Mouse (Mus musculus) liver, embryonic 16.5 days (tissue): ENCODE results near the gene Gbx2. TPM values are rescaled to one million over a fixed set of nuclear protein-coding genes. Genes with fewer than 3 reads are reported as not detected.
A peak's percentile ranks its signal among the peaks of the same experiment; 100 is the strongest.

Experiments
- ATAC-seq: fragments of 200-750 bp; cut with Nextera tagmentation; 2 replicates; pipeline ENCODE4 v1.8.0; 2017; ENCODE audit warnings: low read depth, mild to moderate bottlenecking, moderate number of reproducible peaks, moderate library complexity
- H3K27ac ChIP-seq: fragments of 300-500 bp; sonication (generic); 2 replicates; pipeline ENCODE4 v1.5.1; 2014; ENCODE audit warnings: mild to moderate bottlenecking, low read length
- H3K27me3 ChIP-seq: fragments of 300-500 bp; sonication (generic); 2 replicates; pipeline ENCODE4 v1.6.1; 2014; ENCODE audit warnings: low read depth, low read length, mixed read lengths; ENCODE audit not compliant: control insufficient read depth, insufficient read depth
- H3K36me3 ChIP-seq: fragments of 300-500 bp; sonication (generic); 2 replicates; pipeline ENCODE4 v1.6.1; 2014; ENCODE audit warnings: mild to moderate bottlenecking; ENCODE audit not compliant: control insufficient read depth, insufficient read depth
- H3K4me1 ChIP-seq: fragments of 300-500 bp; sonication (generic); 2 replicates; pipeline ENCODE4 v1.6.1; 2014; ENCODE audit warnings: low read depth, low read length, mixed read lengths; ENCODE audit not compliant: control insufficient read depth
- H3K4me2 ChIP-seq: fragments of 300-500 bp; sonication (generic); 2 replicates; pipeline ENCODE4 v1.6.1; 2014; ENCODE audit warnings: low read depth, low read length, mixed read lengths
- H3K4me3 ChIP-seq: fragments of 300-500 bp; sonication (generic); 2 replicates; pipeline ENCODE4 v1.5.1; 2014; ENCODE audit warnings: low read depth, mild to moderate bottlenecking, low read length
- H3K9ac ChIP-seq: fragments of 300-500 bp; sonication (generic); 2 replicates; pipeline ENCODE4 v1.6.1; 2014; ENCODE audit warnings: low read depth, low read length
- H3K9me3 ChIP-seq: fragments of 300-500 bp; sonication (generic); replicated peaks from 2 replicates; pipeline ENCODE4 v1.6.1; 2016; ENCODE audit warnings: low read length; ENCODE audit not compliant: control insufficient read depth
- WGBS: fragments of 180-500 bp; shearing (Covaris S2); extraction: QIAGEN DNeasy Blood & Tissue Kit; methylation state at CpG from one replicate; pipeline ENCODE4 v1.1.7; 2014; ENCODE audit not compliant: insufficient replicate concordance; 5-methylcytosine and 5-hydroxymethylcytosine counted together
- polyA plus RNA-seq: library from polyadenylated mRNA; unstranded; fragments of >200 nt; fragmentation: Nextera tagmentation; extraction: Ambion mirVana; gene quantifications from 2 replicates; pipeline ENCODE4 v1.2.1, GENCODE M21; 2015

The Gbx2 gene
- polyA plus RNA-seq, 1 experiment from 2014 or later = 0.42 TPM

DNA sequence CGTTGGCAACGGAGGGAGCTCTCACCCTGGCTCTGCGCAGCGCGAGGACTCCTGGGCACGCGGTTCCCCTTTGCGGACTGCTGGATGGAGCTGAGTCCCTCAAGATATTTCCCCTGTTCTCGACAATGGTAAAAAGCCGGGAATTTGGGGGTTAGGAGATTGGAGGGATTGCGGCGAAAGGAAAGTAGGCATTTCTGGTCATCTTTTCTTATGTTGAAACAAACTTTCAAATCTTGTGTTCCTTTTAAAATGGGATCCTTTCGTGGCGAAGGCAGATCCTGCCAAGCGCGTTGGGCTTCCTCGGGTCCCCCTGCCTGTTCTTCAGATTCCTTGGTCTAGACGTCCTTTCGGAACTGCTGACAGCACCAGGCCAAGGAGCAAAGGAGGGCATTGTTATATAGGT, 1.0 kb upstream of the Gbx2 start:
- no peak overlapping the region for H3K9ac ChIP-seq
- WGBS = 30% methylated on average over 19 of the region's 19 CpGs
- H3K4me3 ChIP-seq = no peak overlapping the region
- no peak overlapping the region for H3K27ac ChIP-seq
- no peak for ATAC-seq
- no peaks in the 10 kb centered on the region for H3K36me3 ChIP-seq
- H3K4me1 ChIP-seq = no peaks in the 10 kb centered on the region; the same call in 1 of the 2 replicates
- no peak overlapping the region for H3K4me2 ChIP-seq
- H3K27me3 ChIP-seq = peaks cover 92% of the 10 kb centered on the region
- no peaks in the 10 kb centered on the region for H3K9me3 ChIP-seq

- no peak overlapping the region for H3K9ac ChIP-seq
- peak overlapping the region; percentile 48 for H3K4me2 ChIP-seq
These were observed 428 bp downstream of the Gbx2 start for GRCm38 (mm10) chr1:89930551-89930950.

DNA sequence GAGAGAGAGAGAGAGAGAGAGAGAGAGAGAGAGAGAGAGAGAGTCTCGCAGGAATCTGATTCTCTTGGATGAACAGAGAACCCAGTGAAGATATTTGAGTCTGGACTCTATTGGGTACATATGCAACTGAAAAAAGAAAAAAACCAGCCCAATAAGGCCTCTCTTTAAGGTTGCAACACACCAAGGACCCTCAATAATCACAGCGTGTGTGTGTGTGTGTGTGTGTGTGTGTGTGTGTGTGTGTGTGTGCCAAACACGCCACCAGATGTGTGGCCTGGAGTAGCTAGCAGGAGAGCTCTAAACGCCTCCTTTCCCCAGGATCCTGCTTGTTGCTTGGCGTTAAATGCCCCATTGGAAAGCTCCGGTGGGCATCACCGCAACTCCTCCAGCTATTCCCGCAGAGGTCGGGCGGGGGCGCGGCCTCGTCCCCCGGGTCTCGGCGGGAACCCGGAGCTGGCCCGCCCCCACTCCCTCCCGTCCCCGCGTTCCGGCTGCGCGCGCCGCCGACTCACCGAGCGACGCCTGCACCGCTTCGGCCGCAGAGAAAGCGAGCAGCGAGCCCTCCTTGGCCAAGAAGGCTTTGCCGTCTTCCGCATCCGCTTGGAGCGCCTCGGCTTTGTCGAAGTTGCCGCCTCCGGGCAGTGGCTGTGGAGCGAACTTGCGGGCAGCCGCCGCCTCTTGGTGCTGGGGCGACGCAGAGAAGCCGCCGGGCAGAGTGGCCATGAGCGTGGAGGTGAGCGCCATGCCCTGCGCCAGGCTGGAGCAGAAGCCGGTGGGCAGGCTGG, 1.1 kb downstream of the Gbx2 start:
- no peak for ATAC-seq
- 1% methylated on average over 55 of the region's 55 CpGs for WGBS
- no peak overlapping the region for H3K27ac ChIP-seq

More at GRCm38 (mm10) chr1:89930551-89930950, 428 bp downstream of the Gbx2 start:
- no peak for ATAC-seq
- peak overlapping the region; percentile 43 for H3K4me3 ChIP-seq
- H3K36me3 ChIP-seq = no peaks in the 10 kb centered on the region
- H3K27me3 ChIP-seq = peaks cover 92% of the 10 kb centered on the region
- H3K27ac ChIP-seq = no peak overlapping the region
- WGBS = under 1% methylated on average over 44 of the region's 45 CpGs
- no peaks in the 10 kb centered on the region; the same call in 1 of the 2 replicates for H3K4me1 ChIP-seq
- H3K9me3 ChIP-seq = no peaks in the 10 kb centered on the region

GRCm38 (mm10) chr1:89929181-89929580, 1.8 kb downstream of the Gbx2 start:
- H3K9ac ChIP-seq = no peak overlapping the region
- no peak overlapping the region for H3K27ac ChIP-seq
- H3K4me2 ChIP-seq = no peak overlapping the region
- no peak for ATAC-seq
- H3K27me3 ChIP-seq = peaks cover 97% of the 10 kb centered on the region
- H3K36me3 ChIP-seq = no peaks in the 10 kb centered on the region
- 0% methylated on average over 6 of the region's 6 CpGs for WGBS
- H3K4me1 ChIP-seq = no peaks in the 10 kb centered on the region; the same call in 1 of the 2 replicates
- H3K9me3 ChIP-seq = no peaks in the 10 kb centered on the region
- no peak overlapping the region for H3K4me3 ChIP-seq

More for the DNA sequence above, 1.1 kb downstream of the Gbx2 start:
- Histone ChIP-seq H3K4me1 (no peaks in the 10 kb centered on the region; the same call in 1 of the 2 replicates), H3K4me3 (peak overlapping the region; percentile 43), H3K9ac (no peak overlapping the region), H3K27me3 (peaks cover 93% of the 10 kb centered on the region), H3K4me2 (peak overlapping the region; percentile 48), H3K36me3 (no peaks in the 10 kb centered on the region), H3K9me3 (no peaks in the 10 kb centered on the region)

DNA sequence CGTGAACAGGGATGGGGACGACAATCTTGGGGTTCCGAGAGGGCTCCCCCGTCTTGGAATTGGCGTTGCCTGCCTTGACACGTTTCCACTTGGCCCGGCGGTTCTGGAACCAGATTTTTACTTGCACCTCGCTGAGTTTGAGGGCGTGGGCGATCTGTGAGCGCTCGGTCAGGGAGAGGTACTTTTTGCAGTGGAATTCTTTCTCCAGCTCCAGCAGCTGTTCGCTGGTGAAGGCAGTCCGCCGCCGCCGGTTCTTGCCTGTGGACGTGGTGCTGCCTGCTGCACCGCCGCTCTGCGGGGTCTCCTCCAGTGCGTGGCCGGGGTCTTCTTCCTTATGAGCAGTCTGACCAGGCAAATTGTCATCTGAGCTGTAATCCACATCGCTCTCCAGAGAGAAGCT, 2.3 kb downstream of the Gbx2 start:
- Histone ChIP-seq H3K4me2 (no peak overlapping the region), H3K9me3 (no peaks in the 10 kb centered on the region), H3K27me3 (peaks cover 97% of the 10 kb centered on the region), H3K36me3 (no peaks in the 10 kb centered on the region), H3K4me1 (no peaks in the 10 kb centered on the region; the same call in 1 of the 2 replicates), H3K9ac (no peak overlapping the region), H3K4me3 (no peak overlapping the region), H3K27ac (no peak overlapping the region)
- WGBS = 21% methylated on average over 25 of the region's 25 CpGs
- no peak for ATAC-seq

GRCm38 (mm10) chr1:89927061-89927661, 3.8 kb downstream of the Gbx2 start:
- WGBS = 2% methylated on average over 36 of the region's 36 CpGs
- Histone ChIP-seq H3K9ac (no peak overlapping the region), H3K27me3 (peaks cover 99% of the 10 kb centered on the region), H3K4me3 (peak overlapping the region; percentile 38), H3K9me3 (no peaks in the 10 kb centered on the region), H3K36me3 (no peaks in the 10 kb centered on the region), H3K27ac (no peak overlapping the region), H3K4me1 (no peaks in the 10 kb centered on the region; the same call in 1 of the 2 replicates), H3K4me2 (peak overlapping the region; percentile 44)
- no peak for ATAC-seq

DNA sequence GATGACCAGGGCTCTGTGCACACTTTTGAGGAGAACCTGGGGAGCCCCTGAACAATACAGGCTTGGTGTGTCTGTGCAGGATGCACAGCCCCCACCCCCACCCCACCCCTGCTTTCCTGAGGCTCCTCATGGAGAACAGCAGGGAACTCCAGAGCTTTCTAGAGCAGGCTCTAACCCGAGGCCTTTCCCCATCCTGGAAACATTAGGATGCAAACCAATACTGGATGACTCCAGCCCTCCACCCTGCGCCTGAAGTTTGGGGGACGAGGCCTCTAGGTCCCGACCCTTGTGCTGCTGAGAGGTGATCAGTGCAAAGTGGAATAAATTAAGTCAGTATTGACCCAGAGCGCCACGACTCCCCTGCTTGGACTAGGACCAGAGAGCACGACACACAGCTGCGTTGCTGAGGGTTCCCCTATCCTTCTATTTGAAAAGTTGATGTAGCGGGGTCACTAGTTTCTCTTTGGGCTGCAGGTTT, 4.4 kb downstream of the Gbx2 start:
- no peak for ATAC-seq
- no peaks in the 10 kb centered on the region; the same call in 1 of the 2 replicates for H3K4me1 ChIP-seq
- H3K9ac ChIP-seq = no peak overlapping the region
- H3K27ac ChIP-seq = no peak overlapping the region
- H3K4me3 ChIP-seq = peak overlapping the region; percentile 38
- WGBS = 27% methylated on average over 9 of the region's 9 CpGs
- no peaks in the 10 kb centered on the region for H3K36me3 ChIP-seq
- peaks cover 99% of the 10 kb centered on the region for H3K27me3 ChIP-seq
- no peaks in the 10 kb centered on the region for H3K9me3 ChIP-seq
- H3K4me2 ChIP-seq = peak overlapping the region; percentile 44

DNA sequence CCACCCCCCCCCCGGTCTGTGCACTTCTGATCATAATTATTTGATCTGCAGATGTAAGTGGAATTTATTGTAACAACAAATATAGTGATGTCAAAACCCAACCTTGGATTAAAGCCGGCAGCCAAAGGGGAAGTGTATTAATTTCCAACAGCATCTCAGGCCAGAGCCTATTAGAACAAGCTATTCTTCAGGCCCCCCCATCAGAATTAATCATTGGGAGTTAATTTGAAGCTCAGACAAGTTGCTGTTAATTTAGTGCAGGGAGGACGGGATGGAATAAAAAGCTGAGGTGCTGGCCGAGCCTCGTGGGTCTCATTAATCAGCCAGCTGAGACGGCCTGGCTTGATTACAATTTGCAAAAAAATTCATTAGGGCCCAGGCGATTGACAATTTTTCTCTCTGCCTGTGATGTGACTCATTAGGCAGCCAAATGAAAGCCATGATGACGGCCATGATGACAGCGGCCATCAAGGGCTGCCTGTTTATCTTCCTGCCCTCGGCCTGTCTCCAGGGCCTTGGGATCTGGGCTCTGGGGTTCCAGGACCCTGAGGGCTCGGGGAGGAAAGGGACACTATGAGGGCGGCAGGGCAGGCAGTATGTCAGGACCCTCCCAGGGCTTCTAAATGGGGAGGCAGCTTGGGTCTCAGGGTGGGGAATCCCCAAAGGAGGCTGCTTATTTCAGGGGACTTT, 5.3 kb downstream of the Gbx2 start:
- Histone ChIP-seq H3K27ac (no peak overlapping the region), H3K9ac (no peak overlapping the region), H3K4me1 (no peaks in the 10 kb centered on the region), H3K9me3 (no peaks in the 10 kb centered on the region), H3K36me3 (no peaks in the 10 kb centered on the region), H3K27me3 (peaks cover 99% of the 10 kb centered on the region), H3K4me2 (no peak overlapping the region), H3K4me3 (no peak overlapping the region)
- 53% methylated on average over 12 of the region's 12 CpGs for WGBS
- ATAC-seq = no peak
